18 mouse cellular contexts compared by ENCODE assay signal in the genomic region with DNA sequence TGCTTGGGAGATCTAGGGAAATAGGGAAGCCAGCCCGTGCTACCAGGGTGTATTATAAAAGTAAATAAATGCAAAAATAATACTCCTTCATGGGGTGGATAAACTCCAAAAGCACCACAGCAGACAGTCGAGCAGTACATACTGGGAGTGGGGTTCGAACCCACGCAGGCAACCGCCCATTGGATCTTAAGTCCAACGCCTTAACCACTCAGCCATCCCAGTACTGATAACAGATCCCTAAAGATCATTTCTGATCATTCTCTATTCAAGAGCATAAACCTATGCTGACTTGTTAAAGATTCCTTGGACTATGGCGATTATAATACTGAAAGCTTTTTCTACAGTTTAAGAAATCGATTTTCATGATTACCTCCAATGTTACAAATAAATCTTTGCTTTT. TPM values are rescaled to one million over a fixed set of nuclear protein-coding genes. Genes with fewer than 3 reads are reported as not detected.
DNase-seq lines count a peak whose midpoint lies in the region; ATAC-seq lines count a peak whose summit lies in the region.
"Had no signal": no experiment of that assay in that cellular context is flagged by ENCODE, and none has a peak within 500 bp of the region (broad histone marks: within the 10 kb centered on the region; RNA-seq: fewer than 3 reads in every experiment).

No protein-coding gene starts in this region.

- WGBS in forebrain, embryonic 11.5 days: 16% methylated on average over 8 of the region's 8 CpGs
- WGBS in forebrain, embryonic 12.5 days: 10% methylated on average over 8 of the region's 8 CpGs

- no peak for DNase-seq in forebrain, embryonic 11.5 days (ENCODE audit: low spot score)
- DNase-seq in 3T3-L1 (ENCODE audit: low read depth, low spot score) (peak; percentile 80), ZHBTc4 (ENCODE audit: low read depth, low spot score) (peak; percentile 47)
- DNase-seq in forelimb bud, embryonic 11.5 days (ENCODE audit: low read depth, low spot score): peak; percentile 43
- DNase-seq in right cerebral cortex, postnatal 36 days (ENCODE audit: low spot score in 2 of 2): no peak
- DNase-seq in spleen, adult 18-20 months: no peak
- DNase-seq: B cell, adult 2 months; gastrocnemius, postnatal 25 days; thymus, postnatal 14 days had no signal

- H3K27ac ChIP-seq in forebrain, embryonic 11.5 days (ENCODE audit: low read depth, low read length): no peak overlapping the region
- no peak overlapping the region for H3K27ac ChIP-seq in forebrain, embryonic 12.5 days
- H3K27ac ChIP-seq: midbrain, embryonic 13.5 days had no signal

- no peak overlapping the region for H3K9ac ChIP-seq in forebrain, embryonic 11.5 days (ENCODE audit: low read length)
- no peak overlapping the region for H3K9ac ChIP-seq in forebrain, embryonic 12.5 days
- H3K9ac ChIP-seq: midbrain, embryonic 13.5 days had no signal

- no peaks in the 10 kb centered on the region for H3K36me3 ChIP-seq in forebrain, embryonic 11.5 days (ENCODE audit: control insufficient read depth, insufficient read depth, low read length)
- H3K36me3 ChIP-seq in forebrain, embryonic 12.5 days (replicated peaks): no peaks in the 10 kb centered on the region
- H3K36me3 ChIP-seq: midbrain, embryonic 13.5 days had no signal

- no peaks in the 10 kb centered on the region for H3K4me1 ChIP-seq in forebrain, embryonic 11.5 days (replicated peaks; ENCODE audit: control insufficient read depth, insufficient read depth, low read length)
- no peaks in the 10 kb centered on the region for H3K4me1 ChIP-seq in forebrain, embryonic 12.5 days
- H3K4me1 ChIP-seq: midbrain, embryonic 13.5 days had no signal

- H3K27me3 ChIP-seq in forebrain, embryonic 11.5 days (ENCODE audit: control insufficient read depth, insufficient read depth, low read length): no peaks in the 10 kb centered on the region
- no peaks in the 10 kb centered on the region for H3K27me3 ChIP-seq in forebrain, embryonic 12.5 days

- no peak overlapping the region for H3K4me2 ChIP-seq in forebrain, embryonic 11.5 days (ENCODE audit: low read depth, low read length, severe bottlenecking)
- no peak overlapping the region for H3K4me2 ChIP-seq in forebrain, embryonic 12.5 days
- H3K4me2 ChIP-seq: midbrain, embryonic 13.5 days had no signal

- H3K4me3 ChIP-seq in forebrain, embryonic 11.5 days (ENCODE audit: low read depth, low read length): no peak overlapping the region
- H3K4me3 ChIP-seq in forebrain, embryonic 12.5 days (replicated peaks): no peak overlapping the region
- H3K4me3 ChIP-seq: midbrain, embryonic 13.5 days had no signal

- ATAC-seq in forebrain, embryonic 11.5 days (replicated peaks; ENCODE audit: low FRiP score): 0 out of 2 replicates have a peak, but pooled peaks have one; percentile 44
- ATAC-seq in forebrain, embryonic 12.5 days (ENCODE audit: low FRiP score): no peak
- ATAC-seq in megakaryocyte progenitor cell, adult 5-6 weeks (replicated peaks; ENCODE audit: poor library complexity): no peak
- ATAC-seq: forebrain, embryonic 14.5 days; midbrain, embryonic 13.5 days had no signal

- H3K9me3 ChIP-seq in forebrain, embryonic 11.5 days (ENCODE audit: control insufficient read depth, low read length): no peaks in the 10 kb centered on the region
- H3K9me3 ChIP-seq in forebrain, embryonic 12.5 days: no peaks in the 10 kb centered on the region
- H3K9me3 ChIP-seq: midbrain, embryonic 13.5 days had no signal

RNA-seq across cellular contexts. Expression of a gene that starts 14.3 kb away (rescaled TPM):
- polyA plus RNA-seq in forebrain, embryonic 11.5 days (2014; fragmentation: Nextera tagmentation; extraction: Ambion mirVana): 22.4 and 27.2 TPM in 2 replicates
- 24.5 and 30.9 TPM in 2 replicates for polyA plus RNA-seq in forebrain, embryonic 12.5 days (2016; fragmentation: Nextera tagmentation; extraction: Ambion mirVana)
- total RNA-seq in megakaryocyte progenitor cell, adult 5-6 weeks (2015): 378 and 381 TPM in 2 replicates
- total RNA-seq in megakaryocyte progenitor cell, adult 5-6 weeks (2017): 447 and 545 TPM in 2 replicates

RNA-seq across cellular contexts. Expression of a gene that starts 14.6 kb away (rescaled TPM):
- polyA plus RNA-seq in forebrain, embryonic 11.5 days (2014; fragmentation: Nextera tagmentation; extraction: Ambion mirVana): 5,982 and 6,086 TPM in 2 replicates
- 6,142 and 6,230 TPM in 2 replicates for polyA plus RNA-seq in forebrain, embryonic 12.5 days (2016; fragmentation: Nextera tagmentation; extraction: Ambion mirVana)
- total RNA-seq in megakaryocyte progenitor cell, adult 5-6 weeks (2015): 93.0 and 127 TPM in 2 replicates
- 3,573 and 4,575 TPM in 2 replicates for total RNA-seq in megakaryocyte progenitor cell, adult 5-6 weeks (2017)

RNA-seq across cellular contexts. Expression of a gene that starts 15.9 kb away (rescaled TPM):
- 14.3 and 14.6 TPM in 2 replicates for polyA plus RNA-seq in forebrain, embryonic 11.5 days (2014; fragmentation: Nextera tagmentation; extraction: Ambion mirVana)
- polyA plus RNA-seq in forebrain, embryonic 12.5 days (2016; fragmentation: Nextera tagmentation; extraction: Ambion mirVana): 12.5 and 13.8 TPM in 2 replicates
- total RNA-seq in megakaryocyte progenitor cell, adult 5-6 weeks (2015): 48.7 and 53.0 TPM in 2 replicates
- 1,698 and 2,087 TPM in 2 replicates for total RNA-seq in megakaryocyte progenitor cell, adult 5-6 weeks (2017)

RNA-seq across cellular contexts. Expression of a gene that starts 36.3 kb away (rescaled TPM):
- not detected in 2 replicates for polyA plus RNA-seq in forebrain, embryonic 11.5 days (2014; fragmentation: Nextera tagmentation; extraction: Ambion mirVana)
- not detected in 2 replicates for polyA plus RNA-seq in forebrain, embryonic 12.5 days (2016; fragmentation: Nextera tagmentation; extraction: Ambion mirVana)
- 53.3 and 56.3 TPM in 2 replicates for total RNA-seq in megakaryocyte progenitor cell, adult 5-6 weeks (2015)
- total RNA-seq in megakaryocyte progenitor cell, adult 5-6 weeks (2017): 2,437 and 3,070 TPM in 2 replicates
- polyA plus RNA-seq: cortical plate, adult 2 months; forebrain, embryonic 14.5 days; heart, embryonic 14.5 days; liver, embryonic 16.5 days; midbrain, embryonic 13.5 days had no signal

RNA-seq across cellular contexts. Expression of a gene that starts 37.6 kb away (rescaled TPM):
- polyA plus RNA-seq in forebrain, embryonic 11.5 days (2014; fragmentation: Nextera tagmentation; extraction: Ambion mirVana): not detected in 2 replicates
- not detected in 2 replicates for polyA plus RNA-seq in forebrain, embryonic 12.5 days (2016; fragmentation: Nextera tagmentation; extraction: Ambion mirVana)
- total RNA-seq in megakaryocyte progenitor cell, adult 5-6 weeks (2015): 115 and 180 TPM in 2 replicates
- 633 TPM in 1 of 2 replicates, not detected in the other for total RNA-seq in megakaryocyte progenitor cell, adult 5-6 weeks (2017)
- polyA plus RNA-seq: cortical plate, adult 2 months; forebrain, embryonic 14.5 days; heart, embryonic 14.5 days; large intestine, adult 2 months; midbrain, embryonic 13.5 days; neural tube, embryonic 14.5 days had no signal

Comparison
In these comparisons a context has a peak if more than half of its experiments do, and no peak if none do; other contexts are left out.
1. DNase-seq: peak in 3T3-L1 (single experiment), ZHBTc4 (single experiment) and forelimb bud, embryonic 11.5 days (single experiment); none in forebrain, embryonic 11.5 days (single experiment), right cerebral cortex, postnatal 36 days (0 of 2) and spleen, adult 18-20 months (0 of 2).